Mouse (Mus musculus) heart, adult 2 months (tissue): Measurements from ENCODE around the gene Sypl.

ENCODE experiments used
- CTCF ChIP-seq: fragments of 200-600 bp; IDR thresholded peaks from 2 replicates; pipeline ENCODE4 v1.8.1; 2022; ENCODE audit warnings: antibody characterized with exemption, mild to moderate bottlenecking, moderate library complexity
- POLR2A ChIP-seq: fragments of 200-500 bp; IDR thresholded peaks from 2 replicates; pipeline ENCODE4 v1.6.1; 2011; ENCODE audit warnings: mild to moderate bottlenecking, low read depth, low read length, control low read depth; ENCODE audit not compliant: insufficient read depth

- TF ChIP-seq CTCF = no peak
- TF ChIP-seq POLR2A = no peak
These were observed 23.7 kb upstream of the Sypl start for GRCm38 (mm10) chr12:32929831-32930513.
